In the genomic region with DNA sequence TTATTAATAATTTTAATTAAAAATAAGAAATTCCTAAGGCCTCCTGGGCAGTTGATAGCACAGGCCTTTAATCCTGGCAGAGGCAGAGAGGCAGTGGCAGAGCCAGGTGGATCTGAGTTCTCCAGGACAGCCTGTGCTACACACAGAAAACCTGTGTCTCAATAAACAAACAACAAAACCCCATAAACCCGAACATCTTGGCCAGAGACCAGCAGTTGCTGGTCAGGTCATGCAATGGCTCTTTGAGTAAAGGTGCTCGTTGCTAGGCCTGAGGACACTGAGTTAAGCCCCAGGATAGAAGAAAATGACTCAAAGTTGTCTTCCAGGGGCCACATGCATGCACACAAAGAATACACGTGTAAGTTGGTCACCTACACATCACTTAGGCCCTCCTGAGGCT, we compare ENCODE assay signal across 17 mouse cellular contexts. TPM values are rescaled to one million over a fixed set of nuclear protein-coding genes. Genes with fewer than 3 reads are reported as not detected.
DNase-seq lines count a peak whose midpoint lies in the region; ATAC-seq and TF ChIP-seq lines count a peak whose summit lies in the region.
"Had no signal": no experiment of that assay in that cellular context is flagged by ENCODE, and none has a peak within 500 bp of the region (broad histone marks: within the 10 kb centered on the region; RNA-seq: fewer than 3 reads in every experiment).

No protein-coding gene starts in this region.

- peaks cover 28% of the 10 kb centered on the region for H3K36me3 ChIP-seq in heart, embryonic 11.5 days (ENCODE audit: control insufficient read depth, insufficient read depth, low read length)
- H3K36me3 ChIP-seq in liver, adult 2 months (ENCODE audit: control insufficient read depth, insufficient read depth, low read length): peaks cover 11% of the 10 kb centered on the region
- peaks cover 12% of the 10 kb centered on the region for H3K36me3 ChIP-seq in liver, embryonic 11.5 days (ENCODE audit: control insufficient read depth, insufficient read depth, low read length)

- WGBS in heart, embryonic 11.5 days (ENCODE audit: insufficient replicate concordance): 83% methylated on average over 3 of the region's 3 CpGs
- WGBS in liver, adult 2 months: 40% methylated on average over 3 of the region's 3 CpGs
- 68% methylated on average over 3 of the region's 3 CpGs for WGBS in liver, embryonic 11.5 days

- ATAC-seq in heart, embryonic 11.5 days (replicated peaks; ENCODE audit: insufficient number of reproducible peaks, low FRiP score, low TSS enrichment): no peak
- ATAC-seq in liver, embryonic 11.5 days (replicated peaks; ENCODE audit: low FRiP score): no peak
- ATAC-seq: forebrain, embryonic 13.5 days had no signal

- DNase-seq in heart, adult 11 months: peak; percentile 76
- peak; percentile 80 for DNase-seq in liver, adult 2 months (ENCODE audit: extremely low read depth, low read depth, low spot score)
- no peak for DNase-seq in liver, embryonic 11.5 days (ENCODE audit: low spot score)
- DNase-seq: adrenal gland, postnatal 25 days; cerebellum, adult 11 months; cerebellum, adult 18-20 months; cerebellum, adult 8-10 months; cerebellum, adult 9-11 months; cerebellum, postnatal 36 days; embryo, embryonic 11 days had no signal

- H3K27ac ChIP-seq in heart, embryonic 11.5 days (ENCODE audit: low read depth, low read length): no peak overlapping the region
- H3K27ac ChIP-seq in liver, adult 2 months (replicated peaks; ENCODE audit: insufficient read depth, low read depth, low read length): no peak overlapping the region
- no peak overlapping the region for H3K27ac ChIP-seq in liver, embryonic 11.5 days (ENCODE audit: low read depth, low read length)
- H3K27ac ChIP-seq: embryonic facial prominence, embryonic 13.5 days; embryonic facial prominence, embryonic 15.5 days; forebrain, embryonic 10.5 days; forebrain, embryonic 13.5 days; forebrain, embryonic 15.5 days had no signal

- no peak overlapping the region for H3K4me2 ChIP-seq in heart, embryonic 11.5 days
- no peak overlapping the region for H3K4me2 ChIP-seq in liver, embryonic 11.5 days
- H3K4me2 ChIP-seq: embryonic facial prominence, embryonic 13.5 days; embryonic facial prominence, embryonic 15.5 days; forebrain, embryonic 13.5 days; forebrain, embryonic 15.5 days had no signal

- peaks cover 9% of the 10 kb centered on the region for H3K9me3 ChIP-seq in heart, embryonic 11.5 days (replicated peaks; ENCODE audit: control insufficient read depth, low read length)
- H3K9me3 ChIP-seq in liver, embryonic 11.5 days (ENCODE audit: control insufficient read depth, low read length): no peaks in the 10 kb centered on the region

- no peak overlapping the region for H3K4me3 ChIP-seq in heart, embryonic 11.5 days (ENCODE audit: low read depth, low read length)
- no peak overlapping the region for H3K4me3 ChIP-seq in liver, adult 2 months (ENCODE audit: insufficient read depth, low read depth, low read length)
- H3K4me3 ChIP-seq in liver, embryonic 11.5 days (ENCODE audit: low read depth, low read length): no peak overlapping the region
- H3K4me3 ChIP-seq: embryonic facial prominence, embryonic 13.5 days; embryonic facial prominence, embryonic 15.5 days; erythroblast, embryonic 14.5 days; forebrain, embryonic 10.5 days; forebrain, embryonic 13.5 days; forebrain, embryonic 15.5 days had no signal

- H3K9ac ChIP-seq in heart, embryonic 11.5 days (ENCODE audit: low read depth, low read length): no peak overlapping the region
- H3K9ac ChIP-seq in liver, adult 2 months (ENCODE audit: low read depth, low read length): no peak overlapping the region
- no peak overlapping the region for H3K9ac ChIP-seq in liver, embryonic 11.5 days (ENCODE audit: low read depth, low read length)
- H3K9ac ChIP-seq: embryonic facial prominence, embryonic 13.5 days; embryonic facial prominence, embryonic 15.5 days; forebrain, embryonic 13.5 days; forebrain, embryonic 15.5 days had no signal

- H3K4me1 ChIP-seq in heart, embryonic 11.5 days (ENCODE audit: control insufficient read depth, insufficient read depth, low read length): no peaks in the 10 kb centered on the region; the same call in 1 of the 2 replicates
- 0 out of 2 replicates have a peak, but pooled peaks cover 1% of the 10 kb centered on the region for H3K4me1 ChIP-seq in liver, adult 2 months (ENCODE audit: control insufficient read depth, insufficient read depth, low read length)
- H3K4me1 ChIP-seq in liver, embryonic 11.5 days (replicated peaks; ENCODE audit: control insufficient read depth, insufficient read depth, low read length): no peaks in the 10 kb centered on the region
- H3K4me1 ChIP-seq: embryonic facial prominence, embryonic 13.5 days; embryonic facial prominence, embryonic 15.5 days; forebrain, embryonic 10.5 days; forebrain, embryonic 13.5 days; forebrain, embryonic 15.5 days had no signal

- H3K79me2 ChIP-seq in liver, adult 2 months (ENCODE audit: control insufficient read depth, insufficient read depth, low read length): no peaks in the 10 kb centered on the region

- H3K27me3 ChIP-seq in heart, embryonic 11.5 days (ENCODE audit: control insufficient read depth, insufficient read depth, low read length): no peaks in the 10 kb centered on the region
- H3K27me3 ChIP-seq in liver, adult 2 months (ENCODE audit: control insufficient read depth, insufficient read depth, low read length): no peaks in the 10 kb centered on the region
- H3K27me3 ChIP-seq in liver, embryonic 11.5 days (replicated peaks; ENCODE audit: control insufficient read depth, insufficient read depth, low read length): no peaks in the 10 kb centered on the region
- H3K27me3 ChIP-seq: embryonic facial prominence, embryonic 13.5 days; embryonic facial prominence, embryonic 15.5 days; forebrain, embryonic 13.5 days; forebrain, embryonic 15.5 days had no signal

- no peak for TF ChIP-seq POLR2A in liver, adult 2 months (IDR thresholded peaks at IDR 0.05; ENCODE audit: extremely low read depth, insufficient read depth, low read length)

- no peak for TF ChIP-seq CTCF in liver, adult 2 months (IDR thresholded peaks at IDR 0.05; ENCODE audit: low read depth, low read length)

RNA-seq across cellular contexts. Expression of gene Birc3, which starts 55.9 kb away (rescaled TPM):
- polyA plus RNA-seq in heart, embryonic 11.5 days (2014; fragmentation: Nextera tagmentation; extraction: Ambion mirVana): 4.2 and 4.4 TPM in 2 replicates
- 20.3 and 23.7 TPM in 2 replicates for total RNA-seq in liver, adult 2 months (2014; rRNA removed)
- 5.6 and 6.3 TPM in 2 replicates for polyA plus RNA-seq in liver, adult 2 months (2012; rRNA removed)
- 8.9 and 10.5 TPM in 2 replicates for polyA plus RNA-seq in liver, embryonic 11.5 days (2014; fragmentation: Nextera tagmentation; extraction: Ambion mirVana)
